Mouse (Mus musculus): ENCODE measurements around the gene Gm3233.
"Not testable (repeated sequence)": the region's sequence is repeated elsewhere in the genome, so short reads cannot be mapped to it uniquely, and the experiment has no call there.

The Gm3233 gene

GRCm38 (mm10) chr10:77728280-77728679 is 31.2 kb downstream of the Gm3233 start:
- DNase-seq (ENCODE audit: low read depth, low spot score) = peak; percentile 49

- no peak for DNase-seq (ENCODE audit: low read depth, low spot score)
Observed at GRCm38 (mm10) chr10:77726186-77726585, 33.3 kb downstream of the Gm3233 start, which contains the start of gene Gm10100. Gene Gm10100 (plus strand): TSS chr10:77726486.

- peak; percentile 37 for DNase-seq (ENCODE audit: low read depth, low spot score)
Observed at GRCm38 (mm10) chr10:77724855-77725254, 34.6 kb downstream of the Gm3233 start.

GRCm38 (mm10) chr10:77720299-77720698 is 39.2 kb downstream of the Gm3233 start, which contains the start of gene Krtap12-1:
Gene Krtap12-1 (plus strand): TSS chr10:77720599.
- not testable (repeated sequence) for DNase-seq (ENCODE audit: low read depth, low spot score)

GRCm38 (mm10) chr10:77715507-77715906 is 44.0 kb downstream of the Gm3233 start, which contains the start of gene Gm10142:
Gene Gm10142 (plus strand): TSS chr10:77715807.
- no peak for DNase-seq (ENCODE audit: low read depth, low spot score)

GRCm38 (mm10) chr10:77713734-77714133 is 45.7 kb downstream of the Gm3233 start:
- DNase-seq (ENCODE audit: low read depth, low spot score) = peak; percentile 31

GRCm38 (mm10) chr10:77711157-77711556 is 48.3 kb downstream of the Gm3233 start, which contains the start of gene Gm10024:
Gene Gm10024 (plus strand): TSS chr10:77711457.
- DNase-seq (ENCODE audit: low read depth, low spot score) = not testable (repeated sequence)

DNA sequence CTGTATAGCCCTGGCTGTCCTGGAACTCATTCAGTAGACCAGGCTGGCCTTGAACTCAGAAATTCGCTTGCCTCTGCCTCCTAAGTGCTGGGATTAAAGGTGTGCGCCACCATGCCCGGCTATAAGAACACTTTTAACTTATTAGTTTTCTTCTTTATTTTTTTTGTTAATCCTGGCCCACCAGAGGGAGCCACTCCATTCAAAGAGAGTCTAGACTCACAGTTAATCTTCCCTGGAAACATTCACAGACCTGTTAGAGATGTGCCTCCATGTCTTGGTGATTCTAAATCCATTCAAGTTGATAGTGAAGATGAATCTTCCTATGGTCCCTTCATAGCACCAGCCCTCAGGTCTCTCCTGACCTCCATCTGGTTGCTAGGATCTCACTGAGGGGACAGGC is 49.7 kb downstream of the Gm3233 start:
- DNase-seq (ENCODE audit: low read depth, low spot score) = no peak
